Mouse (Mus musculus): Measurements from ENCODE around the gene Man1b1. TPM values are rescaled to one million over a fixed set of nuclear protein-coding genes. Genes with fewer than 3 reads are reported as not detected.

The Man1b1 gene
- polyA plus RNA-seq, 1 experiment from 2014 or later: 62.9 TPM

GRCm38 (mm10) chr2:25364313-25364712, 32.2 kb downstream of the Man1b1 start:
- Histone ChIP-seq H3K27me3 (replicated peaks; ENCODE audit: control insufficient read depth, insufficient read depth, low read length) (peaks cover 2% of the 10 kb centered on the region), H3K27ac (ENCODE audit: low read depth, low read length) (no peak overlapping the region), H3K9me3 (ENCODE audit: control insufficient read depth, low read length) (no peaks in the 10 kb centered on the region), H3K4me1 (replicated peaks; ENCODE audit: control insufficient read depth, insufficient read depth, low read length) (peaks cover 6% of the 10 kb centered on the region), H3K4me3 (ENCODE audit: low read depth, low read length) (no peak overlapping the region), H3K4me2 (peak overlapping the region; percentile 100), H3K9ac (ENCODE audit: low read depth, low read length) (no peak overlapping the region), H3K36me3 (ENCODE audit: control insufficient read depth, insufficient read depth, low read length) (no peaks in the 10 kb centered on the region)
- 84% methylated on average over 4 of the region's 4 CpGs for WGBS
- DNase-seq (ENCODE audit: low spot score) (no peak), ATAC-seq (replicated peaks; ENCODE audit: low FRiP score) (no peak)

GRCm38 (mm10) chr2:25364761-25365090, 32.6 kb downstream of the Man1b1 start:
- peak overlapping the region; percentile 100 for H3K4me2 ChIP-seq
- H3K36me3 ChIP-seq (ENCODE audit: control insufficient read depth, insufficient read depth, low read length): no peaks in the 10 kb centered on the region
- H3K9me3 ChIP-seq (ENCODE audit: control insufficient read depth, low read length): no peaks in the 10 kb centered on the region
- no peak overlapping the region for H3K27ac ChIP-seq (ENCODE audit: low read depth, low read length)
- H3K9ac ChIP-seq (ENCODE audit: low read depth, low read length): peak overlapping the region; percentile 74
- peaks cover 9% of the 10 kb centered on the region for H3K4me1 ChIP-seq (replicated peaks; ENCODE audit: control insufficient read depth, insufficient read depth, low read length)
- peak; percentile 14; the same call in 1 of the 2 replicates for ATAC-seq (replicated peaks; ENCODE audit: low FRiP score)
- 25% methylated on average over 9 of the region's 9 CpGs for WGBS
- DNase-seq (ENCODE audit: low spot score): no peak
- peak overlapping the region; percentile 77 for H3K4me3 ChIP-seq (ENCODE audit: low read depth, low read length)
- peaks cover 2% of the 10 kb centered on the region for H3K27me3 ChIP-seq (replicated peaks; ENCODE audit: control insufficient read depth, insufficient read depth, low read length)

GRCm38 (mm10) chr2:25365091-25365761, 33.1 kb downstream of the Man1b1 start, which contains the start of gene Uap1l1:
Gene Uap1l1, minus strand, starts transcription at chr2:25365682.
- DNase-seq (ENCODE audit: low spot score) (peak; percentile 83), ATAC-seq (replicated peaks; ENCODE audit: low FRiP score) (peak; percentile 76)
- H3K9me3 ChIP-seq (ENCODE audit: control insufficient read depth, low read length): no peaks in the 10 kb centered on the region
- peaks cover 2% of the 10 kb centered on the region for H3K27me3 ChIP-seq (replicated peaks; ENCODE audit: control insufficient read depth, insufficient read depth, low read length)
- peak within 1 kb of the TSS; percentile 74 for H3K9ac ChIP-seq (ENCODE audit: low read depth, low read length)
- under 1% methylated on average over 54 of the region's 54 CpGs for WGBS
- H3K4me1 ChIP-seq (replicated peaks; ENCODE audit: control insufficient read depth, insufficient read depth, low read length): peaks cover 9% of the 10 kb centered on the region
- H3K27ac ChIP-seq (ENCODE audit: low read depth, low read length): no peak within 1 kb of the TSS
- H3K4me3 ChIP-seq (ENCODE audit: low read depth, low read length): peak within 1 kb of the TSS; percentile 77
- peak within 1 kb of the TSS; percentile 100 for H3K4me2 ChIP-seq
- no peaks in the 10 kb centered on the region for H3K36me3 ChIP-seq (ENCODE audit: control insufficient read depth, insufficient read depth, low read length)

- H3K27ac ChIP-seq (ENCODE audit: low read depth, low read length): peak overlapping the region; percentile 67
- ATAC-seq (replicated peaks; ENCODE audit: low FRiP score) (peak; percentile 80), DNase-seq (ENCODE audit: low spot score) (no peak)
- H3K4me3 ChIP-seq (ENCODE audit: low read depth, low read length): 0 out of 2 replicates have a peak overlapping the region, but pooled peaks have one; percentile 3
- H3K27me3 ChIP-seq (replicated peaks; ENCODE audit: control insufficient read depth, insufficient read depth, low read length): 0 out of 2 replicates have a peak, but pooled peaks cover 2% of the 10 kb centered on the region
- peaks cover 6% of the 10 kb centered on the region; the same call in 1 of the 2 replicates for H3K36me3 ChIP-seq (ENCODE audit: control insufficient read depth, insufficient read depth, low read length)
- peaks cover 37% of the 10 kb centered on the region for H3K4me1 ChIP-seq (replicated peaks; ENCODE audit: control insufficient read depth, insufficient read depth, low read length)
- H3K9ac ChIP-seq (ENCODE audit: low read depth, low read length): peak overlapping the region; percentile 46; the same call in 1 of the 2 replicates
- H3K9me3 ChIP-seq (ENCODE audit: control insufficient read depth, low read length): no peaks in the 10 kb centered on the region
- peak overlapping the region; percentile 59 for H3K4me2 ChIP-seq
- WGBS: 46% methylated on average over 3 of the region's 3 CpGs
Observed at GRCm38 (mm10) chr2:25369996-25370395, 37.9 kb downstream of the Man1b1 start.

GRCm38 (mm10) chr2:25371764-25372643, 39.9 kb downstream of the Man1b1 start, which contains the start of gene Sapcd2:
Gene Sapcd2, plus strand, starts transcription at chr2:25372321.
- peak within 1 kb of the TSS; percentile 78 for H3K4me2 ChIP-seq
- no peaks in the 10 kb centered on the region for H3K9me3 ChIP-seq (ENCODE audit: control insufficient read depth, low read length)

GRCm38 (mm10) chr2:25372644-25373391, 40.7 kb downstream of the Man1b1 start:
- peaks cover 34% of the 10 kb centered on the region for H3K4me1 ChIP-seq (replicated peaks; ENCODE audit: control insufficient read depth, insufficient read depth, low read length)
- H3K27ac ChIP-seq (ENCODE audit: low read depth, low read length): peak overlapping the region; percentile 91
- ATAC-seq (replicated peaks; ENCODE audit: low FRiP score): peak; percentile 46; the same call in 1 of the 2 replicates
- 0 out of 2 replicates have a peak, but pooled peaks cover 2% of the 10 kb centered on the region for H3K27me3 ChIP-seq (replicated peaks; ENCODE audit: control insufficient read depth, insufficient read depth, low read length)
- 2% methylated on average over 42 of the region's 42 CpGs for WGBS
- peak overlapping the region; percentile 75 for H3K9ac ChIP-seq (ENCODE audit: low read depth, low read length)
- H3K36me3 ChIP-seq (ENCODE audit: control insufficient read depth, insufficient read depth, low read length): peaks cover 22% of the 10 kb centered on the region
- H3K4me2 ChIP-seq: peak overlapping the region; percentile 78
- DNase-seq (ENCODE audit: low spot score): peak; percentile 56
- no peaks in the 10 kb centered on the region for H3K9me3 ChIP-seq (ENCODE audit: control insufficient read depth, low read length)
- H3K4me3 ChIP-seq (ENCODE audit: low read depth, low read length): peak overlapping the region; percentile 71

More at GRCm38 (mm10) chr2:25371764-25372643, 39.9 kb downstream of the Man1b1 start, which contains the start of gene Sapcd2:
- Histone ChIP-seq H3K27me3 (replicated peaks; ENCODE audit: control insufficient read depth, insufficient read depth, low read length) (0 out of 2 replicates have a peak, but pooled peaks cover 2% of the 10 kb centered on the region), H3K9ac (ENCODE audit: low read depth, low read length) (peak within 1 kb of the TSS; percentile 75), H3K36me3 (ENCODE audit: control insufficient read depth, insufficient read depth, low read length) (peaks cover 17% of the 10 kb centered on the region), H3K27ac (ENCODE audit: low read depth, low read length) (peak within 1 kb of the TSS; percentile 91), H3K4me1 (replicated peaks; ENCODE audit: control insufficient read depth, insufficient read depth, low read length) (peaks cover 34% of the 10 kb centered on the region), H3K4me3 (ENCODE audit: low read depth, low read length) (peak within 1 kb of the TSS; percentile 71)
- WGBS: 1% methylated on average over 65 of the region's 65 CpGs
- ATAC-seq (replicated peaks; ENCODE audit: low FRiP score) (peak; percentile 87), DNase-seq (ENCODE audit: low spot score) (peak; percentile 90)

GRCm38 (mm10) chr2:25373431-25373830, 41.3 kb downstream of the Man1b1 start:
- WGBS: 60% methylated on average over 2 of the region's 2 CpGs
- peak overlapping the region; percentile 75 for H3K9ac ChIP-seq (ENCODE audit: low read depth, low read length)
- H3K4me1 ChIP-seq (replicated peaks; ENCODE audit: control insufficient read depth, insufficient read depth, low read length): peaks cover 34% of the 10 kb centered on the region
- ATAC-seq (replicated peaks; ENCODE audit: low FRiP score): no peak
- peak overlapping the region; percentile 71 for H3K4me3 ChIP-seq (ENCODE audit: low read depth, low read length)
- peak overlapping the region; percentile 78 for H3K4me2 ChIP-seq
- H3K27me3 ChIP-seq (replicated peaks; ENCODE audit: control insufficient read depth, insufficient read depth, low read length): no peaks in the 10 kb centered on the region
- no peak for DNase-seq (ENCODE audit: low spot score)
- H3K27ac ChIP-seq (ENCODE audit: low read depth, low read length): no peak overlapping the region
- no peaks in the 10 kb centered on the region for H3K9me3 ChIP-seq (ENCODE audit: control insufficient read depth, low read length)
- peaks cover 22% of the 10 kb centered on the region for H3K36me3 ChIP-seq (ENCODE audit: control insufficient read depth, insufficient read depth, low read length)

GRCm38 (mm10) chr2:25376589-25376988, 44.5 kb downstream of the Man1b1 start:
- no peak overlapping the region for H3K27ac ChIP-seq (ENCODE audit: low read depth, low read length)

More at GRCm38 (mm10) chr2:25376589-25376988, 44.5 kb downstream of the Man1b1 start:
- ATAC-seq (replicated peaks; ENCODE audit: low FRiP score) (no peak), DNase-seq (ENCODE audit: low spot score) (no peak)
- 0 out of 2 replicates have a peak, but pooled peaks cover 2% of the 10 kb centered on the region for H3K27me3 ChIP-seq (replicated peaks; ENCODE audit: control insufficient read depth, insufficient read depth, low read length)
- H3K4me2 ChIP-seq: no peak overlapping the region
- H3K36me3 ChIP-seq (ENCODE audit: control insufficient read depth, insufficient read depth, low read length): peaks cover 22% of the 10 kb centered on the region
- H3K9me3 ChIP-seq (ENCODE audit: control insufficient read depth, low read length): no peaks in the 10 kb centered on the region
- H3K4me1 ChIP-seq (replicated peaks; ENCODE audit: control insufficient read depth, insufficient read depth, low read length): peaks cover 19% of the 10 kb centered on the region
- no peak overlapping the region for H3K9ac ChIP-seq (ENCODE audit: low read depth, low read length)
- H3K4me3 ChIP-seq (ENCODE audit: low read depth, low read length): no peak overlapping the region
- 61% methylated on average over 4 of the region's 4 CpGs for WGBS

Measured in liver, embryonic 11.5 days (tissue).